Mouse (Mus musculus) heart, postnatal 25 days (tissue): ENCODE measurements around the gene Bfsp2. TPM values are rescaled to one million over a fixed set of nuclear protein-coding genes. Genes with fewer than 3 reads are reported as not detected.

Experiments
- DNase-seq: peaks from one replicate; pipeline ENCODE4 v3.0.0; 2022; ENCODE audit warnings: low spot score
- intact Hi-C: fragments of 180-260 bp; cut with DNase I; formaldehyde crosslinking; loops from one replicate; pipeline ENCODE4 v1.15.1; 2025
- total RNA-seq, 2 experiments: library from RNA; stranded (reverse); gene quantifications; 2 replicates each; pipeline ENCODE4 v1.2.3; 2021

Bfsp2 gene
- total RNA-seq, 2 experiments from 2014 or later: 0.22 to 0.47 TPM

- DNase-seq: no peak
- intact Hi-C loops: loop anchor here (1.0 to 2.0 kb wide), 2 partner anchors 269 to 507 kb away; no protein-coding TSS in a partner anchor
Observed at GRCm38 (mm10) chr9:103489883-103490282, 9.7 kb upstream of the Bfsp2 start.

- intact Hi-C loops: no loop called here
- no peak for DNase-seq
Observed at GRCm38 (mm10) chr9:103489096-103489495, 8.9 kb upstream of the Bfsp2 start.

DNA sequence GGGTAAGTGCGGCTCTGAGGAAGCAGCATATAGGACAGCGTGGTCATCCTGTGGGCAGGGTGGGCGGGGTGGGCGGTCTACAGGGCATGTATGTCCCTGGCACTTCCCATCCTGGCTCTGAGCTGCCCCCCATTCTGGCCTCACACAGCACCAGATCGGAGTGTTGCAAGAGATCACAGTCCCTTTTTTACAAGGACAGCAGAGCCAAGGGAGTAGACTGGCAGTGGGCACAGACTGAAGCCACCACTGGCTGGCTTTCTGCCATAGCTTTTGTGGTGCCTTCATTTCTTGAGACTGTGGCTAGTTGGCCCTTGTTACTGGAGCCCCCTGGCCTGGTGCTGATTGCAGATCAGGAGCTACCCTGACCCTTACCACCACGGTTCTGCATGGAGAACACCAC is 6.0 kb upstream of the Bfsp2 start:
- intact Hi-C loops: no loop called here
- no peak for DNase-seq

DNA sequence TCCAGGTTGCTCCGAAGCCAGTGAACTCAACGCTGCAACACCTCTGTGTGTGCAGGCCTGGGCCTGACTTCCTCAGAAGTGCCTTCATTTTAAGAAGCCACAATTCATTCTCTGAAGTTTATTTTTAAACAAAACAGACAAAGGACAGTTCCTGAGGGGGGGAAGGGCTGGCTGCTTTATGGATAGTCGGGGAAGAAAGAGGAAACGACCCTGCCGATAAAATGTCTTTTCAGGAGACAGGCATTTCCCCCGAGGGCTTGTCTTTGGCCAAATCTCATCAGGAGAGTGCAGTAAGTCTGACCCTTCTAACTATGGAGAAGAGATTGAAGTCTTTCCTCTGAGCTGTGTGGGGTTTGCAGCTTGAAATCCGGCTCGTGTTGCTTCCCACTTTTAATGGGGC is 5.4 kb upstream of the Bfsp2 start:
- intact Hi-C loops: no loop called here
- DNase-seq: no peak

- DNase-seq: no peak
- intact Hi-C loops: no loop called here
Observed at GRCm38 (mm10) chr9:103480603-103481220, 492 bp upstream of the Bfsp2 start.

- no peak for DNase-seq
- intact Hi-C loops: no loop called here
Observed at GRCm38 (mm10) chr9:103475414-103475813, 4.8 kb downstream of the Bfsp2 start.

DNA sequence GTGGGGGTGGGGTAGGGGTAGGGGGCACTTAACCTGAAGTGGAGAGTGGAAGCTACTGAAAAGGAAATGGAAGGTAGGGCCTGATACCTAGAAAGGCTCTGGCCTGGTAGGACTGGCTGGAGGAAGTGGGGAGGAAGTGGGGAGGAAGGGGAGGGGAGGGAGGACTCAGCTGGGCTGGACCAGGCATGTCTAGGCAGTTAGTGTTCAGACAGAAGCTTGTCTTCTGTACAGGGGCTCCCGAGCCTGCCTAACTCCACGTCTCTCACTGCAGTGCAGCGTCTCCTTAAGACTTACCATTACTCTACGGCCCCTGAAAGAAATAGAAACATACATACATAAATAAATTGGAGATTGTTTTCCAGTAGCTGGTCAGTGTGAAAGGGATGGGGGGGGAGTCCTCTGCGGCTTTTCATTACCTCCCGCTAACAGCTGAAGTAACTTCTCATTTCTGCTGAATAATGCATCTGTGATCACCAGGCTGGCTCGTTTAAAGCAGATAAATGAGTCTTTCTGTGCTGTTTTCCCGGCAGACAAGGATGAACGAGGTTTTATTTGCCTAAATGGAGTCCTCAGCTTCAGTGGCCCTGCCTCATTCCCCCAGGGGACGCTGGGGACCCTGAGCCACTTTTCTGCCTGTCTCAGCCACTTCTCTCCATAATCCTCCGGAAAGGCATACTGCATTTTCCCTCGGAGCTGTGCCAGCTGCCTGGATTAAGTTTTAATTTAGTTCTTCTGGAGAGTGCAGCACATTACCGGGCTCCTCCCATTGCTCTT is 6.1 kb downstream of the Bfsp2 start:
- no peak for DNase-seq
- intact Hi-C loops: no loop called here

DNA sequence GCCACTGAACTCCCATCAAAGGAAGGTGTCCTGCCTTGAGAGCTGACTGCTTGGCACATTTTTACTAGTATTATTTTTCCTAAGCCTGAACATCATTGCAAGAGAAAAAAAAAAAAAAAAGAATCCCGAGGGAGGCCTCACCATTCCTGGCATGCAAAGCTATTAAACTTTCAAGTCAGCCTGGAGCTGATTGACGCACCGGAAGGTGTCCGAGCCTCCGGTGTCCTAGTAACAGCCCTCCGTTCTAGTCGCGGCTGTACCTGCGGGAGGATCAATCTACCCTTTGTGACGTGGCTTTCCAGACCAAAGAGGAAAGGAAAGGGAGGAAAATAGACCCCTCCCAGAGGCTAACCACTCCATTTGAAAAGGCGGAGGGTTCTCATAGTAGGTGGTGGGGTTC is 8.4 kb downstream of the Bfsp2 start:
- intact Hi-C loops: no loop called here
- DNase-seq: no peak

DNA sequence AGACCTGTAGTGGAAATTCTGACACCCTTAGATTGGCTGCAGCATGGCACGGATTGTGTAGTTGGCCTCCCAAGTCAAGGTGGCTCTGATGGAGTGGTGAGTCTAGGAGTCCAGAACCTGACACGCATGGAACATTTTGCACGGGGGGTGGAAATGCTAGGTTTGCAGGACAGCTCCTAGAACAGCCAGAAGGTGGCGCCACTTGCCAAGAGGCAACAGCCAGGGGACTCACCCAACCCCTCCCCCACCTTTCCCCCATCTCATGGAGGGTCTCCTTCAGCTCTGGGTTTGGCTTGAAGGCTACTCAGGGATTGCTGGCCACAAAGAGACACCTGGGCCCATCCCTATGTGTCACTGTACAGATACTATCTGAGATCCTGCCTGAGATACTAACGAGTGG is 10.7 kb downstream of the Bfsp2 start:
- DNase-seq: no peak
- intact Hi-C loops: no loop called here

- DNase-seq: no peak
- intact Hi-C loops: no loop called here
Observed at GRCm38 (mm10) chr9:103468911-103469310, 11.3 kb downstream of the Bfsp2 start.

- DNase-seq: no peak
- intact Hi-C loops: no loop called here
Observed at GRCm38 (mm10) chr9:103465711-103466220, 14.5 kb downstream of the Bfsp2 start.

GRCm38 (mm10) chr9:103465293-103465692 is 14.9 kb downstream of the Bfsp2 start:
- intact Hi-C loops: no loop called here
- DNase-seq: no peak

DNA sequence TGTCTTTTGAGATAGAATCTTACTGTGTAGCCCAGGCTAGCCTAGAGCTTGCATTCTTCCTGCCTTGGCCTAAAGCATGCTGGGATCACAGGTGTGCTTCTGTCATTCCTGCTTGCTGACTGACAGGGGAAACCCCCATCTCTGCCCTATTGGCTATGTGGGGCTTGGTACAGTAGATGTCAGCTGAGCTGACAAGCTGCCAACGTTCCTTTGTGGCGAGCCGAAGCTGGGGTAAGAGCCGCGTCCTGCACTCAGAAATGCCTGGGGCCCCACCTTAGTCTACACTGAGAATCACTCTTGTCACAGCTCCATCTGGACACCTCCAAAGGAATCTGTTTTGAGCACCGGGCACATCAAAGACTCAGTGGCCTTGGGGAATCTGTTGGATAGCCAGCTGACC is 16.4 kb downstream of the Bfsp2 start:
- intact Hi-C loops: no loop called here
- DNase-seq: no peak

- intact Hi-C loops: no loop called here
Observed at GRCm38 (mm10) chr9:103459839-103460238, 20.4 kb downstream of the Bfsp2 start.

GRCm38 (mm10) chr9:103459307-103459706 is 20.9 kb downstream of the Bfsp2 start:
- intact Hi-C loops: no loop called here
- no peak for DNase-seq

More at GRCm38 (mm10) chr9:103459839-103460238, 20.4 kb downstream of the Bfsp2 start:
- DNase-seq: no peak

DNA sequence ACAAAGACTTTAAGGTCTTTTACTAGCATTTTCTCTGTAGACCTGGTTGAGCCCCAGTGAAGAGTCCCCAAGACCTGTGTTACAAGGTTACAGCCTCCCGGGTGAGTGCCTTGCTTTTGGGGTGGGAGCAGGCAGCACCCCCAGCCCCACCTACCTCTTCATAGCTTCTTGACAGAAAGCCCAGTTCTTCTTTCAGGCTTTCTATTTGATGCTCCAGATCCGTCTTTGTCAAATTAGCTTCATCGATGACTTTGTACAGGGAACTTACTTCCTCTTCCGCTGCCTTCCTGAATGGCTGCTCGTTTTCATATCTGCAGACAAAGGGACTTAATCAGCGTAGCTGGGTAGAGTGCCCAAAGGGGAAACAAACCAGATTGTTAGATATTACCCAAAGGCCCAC is 30.6 kb downstream of the Bfsp2 start:
- intact Hi-C loops: no loop called here
- DNase-seq: no peak

DNA sequence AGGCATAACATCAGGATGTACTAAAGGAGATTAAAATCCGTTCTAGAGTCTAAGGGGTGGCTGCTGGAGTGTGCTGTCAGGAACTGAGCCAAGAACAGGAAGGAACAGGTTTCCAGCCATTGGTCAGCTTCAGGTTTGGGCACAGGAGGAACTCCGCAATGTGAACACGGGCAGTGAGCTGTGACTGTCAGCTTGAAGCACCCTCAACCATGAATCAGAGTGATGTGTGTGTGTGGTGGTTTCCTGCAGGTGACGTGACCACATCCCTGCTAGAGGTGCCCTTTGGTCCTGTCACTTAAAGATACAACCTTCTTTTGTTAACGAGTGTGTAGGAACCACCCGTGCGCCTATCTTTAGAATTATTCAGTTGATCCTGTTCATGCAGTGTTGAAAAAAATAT is 31.1 kb downstream of the Bfsp2 start:
- DNase-seq: no peak
- intact Hi-C loops: no loop called here

DNA sequence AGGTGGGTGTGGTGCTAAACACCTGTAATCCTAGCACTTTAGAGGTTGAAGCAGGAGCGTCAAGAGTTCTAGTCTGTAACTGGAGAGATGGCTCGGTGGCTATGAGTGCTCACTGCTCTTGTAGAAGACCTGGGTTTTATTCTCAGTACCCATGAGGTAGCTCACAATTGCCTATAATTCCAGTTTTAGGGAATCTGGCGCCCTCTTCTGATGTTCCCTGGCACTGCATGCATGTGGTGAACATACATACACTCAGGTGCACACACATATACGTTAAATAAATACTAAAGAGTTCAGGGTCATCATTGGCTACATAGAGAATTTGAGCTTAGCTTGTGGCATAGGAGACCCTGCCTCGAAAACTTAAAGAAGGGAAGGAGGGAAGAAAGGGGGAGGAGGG is 35.6 kb downstream of the Bfsp2 start:
- DNase-seq: no peak
- intact Hi-C loops: no loop called here

DNA sequence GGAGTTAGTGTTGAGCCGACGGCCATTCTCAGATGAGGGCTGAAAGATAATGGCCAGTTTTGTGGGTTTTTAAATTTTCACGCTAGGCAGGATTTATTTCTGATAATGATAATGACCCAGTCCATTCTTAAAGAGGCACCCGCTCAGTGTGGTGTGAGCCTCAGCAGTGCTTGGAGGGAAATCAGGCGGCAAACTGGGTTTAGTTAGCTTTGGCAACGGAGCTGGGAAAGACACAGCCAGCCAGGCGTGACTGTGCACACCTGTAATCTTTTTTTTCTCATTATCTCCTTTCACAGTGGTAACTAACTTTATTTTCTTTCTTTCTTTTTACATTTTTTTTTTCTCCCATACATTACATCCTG is 36.4 kb downstream of the Bfsp2 start:
- intact Hi-C loops: no loop called here
- no peak for DNase-seq

GRCm38 (mm10) chr9:103443121-103443823 is 36.9 kb downstream of the Bfsp2 start:
- intact Hi-C loops: no loop called here
- no peak for DNase-seq

GRCm38 (mm10) chr9:103440597-103440996 is 39.6 kb downstream of the Bfsp2 start:
- DNase-seq: no peak
- intact Hi-C loops: no loop called here
